Mouse (Mus musculus): ENCODE measurements around the gene Clip4. TPM values are rescaled to one million over a fixed set of nuclear protein-coding genes. Genes with fewer than 3 reads are reported as not detected.

The Clip4 gene
- polyA plus RNA-seq, 1 experiment: 25.9 TPM

- no peak for DNase-seq
- 83% methylated on average over 7 of the region's 7 CpGs for WGBS
- no peak overlapping the region for H3K4me3 ChIP-seq (replicated peaks; ENCODE audit: extremely low read depth, low read depth, low read length)
- no peaks in the 10 kb centered on the region for H3K4me1 ChIP-seq (ENCODE audit: control insufficient read depth, insufficient read depth, low read length)
- TF ChIP-seq POLR2A (IDR thresholded peaks at IDR 0.05; ENCODE audit: borderline replicate concordance, extremely low read depth, low read depth, low read length) (no peak), CTCF (IDR thresholded peaks at IDR 0.05; ENCODE audit: insufficient read depth, low read length) (no peak)
Observed at GRCm38 (mm10) chr17:71760536-71760935, 7.7 kb upstream of the Clip4 start.

DNA sequence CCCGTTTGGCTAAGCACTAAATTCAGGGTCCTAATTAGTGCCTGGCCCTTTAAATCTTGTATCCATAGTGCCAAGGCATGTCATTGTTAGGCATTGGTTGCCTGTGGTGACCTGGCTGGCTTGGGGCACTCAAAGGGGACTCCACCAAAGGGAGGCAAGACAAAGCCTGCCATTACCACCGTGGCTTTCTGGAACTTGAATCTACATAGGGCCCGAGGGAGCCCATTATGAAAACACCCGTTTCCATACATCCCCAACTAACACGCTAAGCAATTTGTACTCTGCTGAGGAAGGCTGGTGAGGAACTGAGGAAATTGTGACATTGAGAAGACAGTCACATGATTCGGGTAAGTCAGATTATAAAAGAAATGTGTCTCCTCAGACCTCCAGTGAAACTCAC, 1.3 kb downstream of the Clip4 start:
- WGBS: 57% methylated on average over 6 of the region's 6 CpGs
- Histone ChIP-seq H3K4me1 (ENCODE audit: control insufficient read depth, insufficient read depth, low read length) (no peaks in the 10 kb centered on the region), H3K4me3 (replicated peaks; ENCODE audit: extremely low read depth, low read depth, low read length) (no peak overlapping the region)
- DNase-seq: no peak
- no peak for TF ChIP-seq POLR2A (IDR thresholded peaks at IDR 0.05; ENCODE audit: borderline replicate concordance, extremely low read depth, low read depth, low read length)
- TF ChIP-seq CTCF (IDR thresholded peaks at IDR 0.05; ENCODE audit: insufficient read depth, low read length): no peak

DNA sequence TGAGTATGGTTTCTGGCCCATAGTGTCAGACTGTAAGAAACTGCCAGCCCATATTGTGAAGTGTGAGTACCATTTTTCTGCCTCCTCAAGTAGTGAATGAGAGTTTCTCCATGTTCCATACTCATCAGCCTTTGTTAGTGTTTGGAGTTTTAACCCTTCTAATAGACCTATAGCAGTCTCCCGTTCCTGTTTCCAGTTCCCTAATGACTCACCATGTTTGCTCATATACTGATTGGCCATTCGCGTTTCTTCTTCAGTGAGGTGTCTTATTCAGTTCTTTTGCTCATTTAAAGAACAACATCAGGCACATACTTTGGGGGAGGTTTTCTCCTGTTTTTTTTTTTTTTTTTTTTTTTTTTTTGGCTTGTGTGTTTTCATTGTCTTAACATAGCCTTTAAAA, 2.4 kb downstream of the Clip4 start:
- DNase-seq: no peak
- 84% methylated on average over 3 of the region's 3 CpGs for WGBS
- TF ChIP-seq POLR2A (IDR thresholded peaks at IDR 0.05; ENCODE audit: borderline replicate concordance, extremely low read depth, low read depth, low read length) (no peak), CTCF (IDR thresholded peaks at IDR 0.05; ENCODE audit: insufficient read depth, low read length) (no peak)

DNA sequence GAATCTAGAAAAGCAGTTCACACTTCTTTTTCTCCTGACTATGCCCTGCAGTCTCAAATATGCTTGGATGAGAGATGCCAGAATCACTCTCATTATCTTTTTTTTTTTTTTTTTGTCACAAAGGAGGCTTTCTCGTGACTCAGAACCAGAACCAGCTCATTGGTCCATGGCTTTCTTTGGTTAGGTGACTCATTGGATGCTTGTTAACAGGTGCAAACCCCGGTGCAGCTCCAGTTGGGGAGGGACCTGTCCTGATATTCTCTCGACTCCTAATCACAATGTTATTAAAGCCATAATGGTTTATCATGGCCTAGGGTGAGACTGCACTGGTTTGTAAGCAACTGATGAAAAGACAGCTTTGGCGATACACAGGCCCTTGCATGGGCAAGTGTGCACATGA, 5.9 kb downstream of the Clip4 start:
- DNase-seq: no peak

More for the DNA sequence above, 2.4 kb downstream of the Clip4 start:
- Histone ChIP-seq H3K4me3 (replicated peaks; ENCODE audit: extremely low read depth, low read depth, low read length) (no peak overlapping the region), H3K4me1 (ENCODE audit: control insufficient read depth, insufficient read depth, low read length) (no peaks in the 10 kb centered on the region)

DNA sequence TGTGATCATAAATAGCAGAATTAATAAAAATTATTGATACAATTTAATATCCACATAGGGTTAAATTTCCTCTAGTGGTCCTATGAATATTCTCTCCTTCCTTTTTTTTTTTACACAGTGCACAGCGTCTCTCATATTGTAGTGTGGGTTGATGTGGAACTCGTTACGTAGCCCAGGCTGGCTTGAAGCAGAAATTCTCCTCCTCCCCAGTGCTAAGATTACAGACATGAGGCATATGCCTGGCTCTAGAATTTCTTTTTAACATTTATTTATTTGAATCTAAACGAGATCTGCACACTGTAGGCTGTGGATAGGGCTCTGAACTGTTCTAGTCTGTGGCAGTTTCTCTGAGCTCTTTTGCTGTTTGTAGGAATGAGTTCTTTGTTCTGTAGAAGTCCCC, 7.0 kb downstream of the Clip4 start:
- no peak for DNase-seq
- Histone ChIP-seq H3K4me1 (ENCODE audit: control insufficient read depth, insufficient read depth, low read length) (no peaks in the 10 kb centered on the region), H3K4me3 (replicated peaks; ENCODE audit: extremely low read depth, low read depth, low read length) (no peak overlapping the region)
- 74% methylated on average over 4 of the region's 4 CpGs for WGBS
- TF ChIP-seq CTCF (IDR thresholded peaks at IDR 0.05; ENCODE audit: insufficient read depth, low read length) (no peak), POLR2A (IDR thresholded peaks at IDR 0.05; ENCODE audit: borderline replicate concordance, extremely low read depth, low read depth, low read length) (no peak)

More for the DNA sequence above, 5.9 kb downstream of the Clip4 start:
- 71% methylated on average over 4 of the region's 4 CpGs for WGBS
- TF ChIP-seq POLR2A (IDR thresholded peaks at IDR 0.05; ENCODE audit: borderline replicate concordance, extremely low read depth, low read depth, low read length) (no peak), CTCF (IDR thresholded peaks at IDR 0.05; ENCODE audit: insufficient read depth, low read length) (no peak)
- Histone ChIP-seq H3K4me1 (ENCODE audit: control insufficient read depth, insufficient read depth, low read length) (no peaks in the 10 kb centered on the region), H3K4me3 (replicated peaks; ENCODE audit: extremely low read depth, low read depth, low read length) (no peak overlapping the region)

GRCm38 (mm10) chr17:71778696-71779095, 10.4 kb downstream of the Clip4 start:
- Histone ChIP-seq H3K4me1 (ENCODE audit: control insufficient read depth, insufficient read depth, low read length) (no peaks in the 10 kb centered on the region), H3K4me3 (replicated peaks; ENCODE audit: extremely low read depth, low read depth, low read length) (no peak overlapping the region)
- TF ChIP-seq POLR2A (IDR thresholded peaks at IDR 0.05; ENCODE audit: borderline replicate concordance, extremely low read depth, low read depth, low read length): no peak
- TF ChIP-seq CTCF (IDR thresholded peaks at IDR 0.05; ENCODE audit: insufficient read depth, low read length): no peak
- DNase-seq: no peak
- WGBS: 68% methylated on average over 3 of the region's 3 CpGs

GRCm38 (mm10) chr17:71780490-71780889, 12.2 kb downstream of the Clip4 start:
- no peak for DNase-seq
- Histone ChIP-seq H3K4me3 (replicated peaks; ENCODE audit: extremely low read depth, low read depth, low read length) (no peak overlapping the region), H3K4me1 (ENCODE audit: control insufficient read depth, insufficient read depth, low read length) (no peaks in the 10 kb centered on the region)
- WGBS: 61% methylated on average over 2 of the region's 2 CpGs
- TF ChIP-seq POLR2A (IDR thresholded peaks at IDR 0.05; ENCODE audit: borderline replicate concordance, extremely low read depth, low read depth, low read length) (no peak), CTCF (IDR thresholded peaks at IDR 0.05; ENCODE audit: insufficient read depth, low read length) (no peak)

- Histone ChIP-seq H3K4me1 (ENCODE audit: control insufficient read depth, insufficient read depth, low read length) (no peaks in the 10 kb centered on the region), H3K4me3 (replicated peaks; ENCODE audit: extremely low read depth, low read depth, low read length) (peak overlapping the region; percentile 43)
- WGBS: 61% methylated on average over 4 of the region's 4 CpGs
- peak; percentile 64 for DNase-seq
- TF ChIP-seq POLR2A (IDR thresholded peaks at IDR 0.05; ENCODE audit: borderline replicate concordance, extremely low read depth, low read depth, low read length): peak; percentile 33; the same call in 1 of the 2 replicates
- no peak for TF ChIP-seq CTCF (IDR thresholded peaks at IDR 0.05; ENCODE audit: insufficient read depth, low read length)
Observed at GRCm38 (mm10) chr17:71780945-71781344, 12.7 kb downstream of the Clip4 start.

DNA sequence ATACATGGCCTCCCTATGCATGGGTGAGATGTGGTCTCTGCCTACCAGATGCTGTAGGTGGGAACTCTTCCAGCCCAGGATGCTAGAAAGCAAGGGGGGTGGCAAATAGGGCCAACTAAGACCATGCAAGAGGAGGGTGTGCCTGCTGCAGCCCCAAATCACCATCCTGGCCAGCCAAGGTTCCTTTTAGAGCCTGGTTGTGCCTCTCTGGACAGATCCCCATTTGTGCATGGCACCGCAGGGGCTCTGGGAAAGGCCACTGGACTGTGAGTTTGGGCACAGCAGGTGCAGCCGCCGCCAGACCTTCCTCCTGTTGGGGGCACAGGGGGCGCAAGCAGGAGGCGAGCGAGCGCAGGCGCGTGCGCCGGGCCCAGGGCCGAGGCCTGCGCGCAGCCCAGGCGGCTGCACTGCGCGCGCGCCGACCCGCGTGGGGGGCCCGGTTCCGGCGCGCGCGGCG, 14.0 kb downstream of the Clip4 start:
- no peaks in the 10 kb centered on the region for H3K4me1 ChIP-seq (ENCODE audit: control insufficient read depth, insufficient read depth, low read length)
- WGBS: 1% methylated on average over 29 of the region's 29 CpGs
- H3K4me3 ChIP-seq (replicated peaks; ENCODE audit: extremely low read depth, low read depth, low read length): peak overlapping the region; percentile 61
- TF ChIP-seq CTCF (IDR thresholded peaks at IDR 0.05; ENCODE audit: insufficient read depth, low read length): no peak
- no peak for TF ChIP-seq POLR2A (IDR thresholded peaks at IDR 0.05; ENCODE audit: borderline replicate concordance, extremely low read depth, low read depth, low read length)
- DNase-seq: peak; percentile 24

- WGBS: 1% methylated on average over 59 of the region's 59 CpGs
- Histone ChIP-seq H3K4me1 (ENCODE audit: control insufficient read depth, insufficient read depth, low read length) (no peaks in the 10 kb centered on the region), H3K4me3 (replicated peaks; ENCODE audit: extremely low read depth, low read depth, low read length) (peak overlapping the region; percentile 69)
- TF ChIP-seq CTCF (IDR thresholded peaks at IDR 0.05; ENCODE audit: insufficient read depth, low read length): no peak
- no peak for TF ChIP-seq POLR2A (IDR thresholded peaks at IDR 0.05; ENCODE audit: borderline replicate concordance, extremely low read depth, low read depth, low read length)
- peak; percentile 40 for DNase-seq
Observed at GRCm38 (mm10) chr17:71782699-71783365, 14.6 kb downstream of the Clip4 start.

Measured in lung, adult 2 months (tissue).